Mouse (Mus musculus) mouse trophoblast stem cell (cell line): ENCODE data around the gene Fmc1.
"Not testable (repeated sequence)": the region's sequence is repeated elsewhere in the genome, so short reads cannot be mapped to it uniquely, and the experiment has no call there.

Source experiments
- in situ Hi-C, 2 experiments: fragments of 300-500 bp; cut with MseI, MboI; formaldehyde crosslinking; loops; 2 replicates in 1 of 2; 3 replicates in 1 of 2; pipeline ENCODE4 v1.15.1; 2025

Gene Fmc1

DNA sequence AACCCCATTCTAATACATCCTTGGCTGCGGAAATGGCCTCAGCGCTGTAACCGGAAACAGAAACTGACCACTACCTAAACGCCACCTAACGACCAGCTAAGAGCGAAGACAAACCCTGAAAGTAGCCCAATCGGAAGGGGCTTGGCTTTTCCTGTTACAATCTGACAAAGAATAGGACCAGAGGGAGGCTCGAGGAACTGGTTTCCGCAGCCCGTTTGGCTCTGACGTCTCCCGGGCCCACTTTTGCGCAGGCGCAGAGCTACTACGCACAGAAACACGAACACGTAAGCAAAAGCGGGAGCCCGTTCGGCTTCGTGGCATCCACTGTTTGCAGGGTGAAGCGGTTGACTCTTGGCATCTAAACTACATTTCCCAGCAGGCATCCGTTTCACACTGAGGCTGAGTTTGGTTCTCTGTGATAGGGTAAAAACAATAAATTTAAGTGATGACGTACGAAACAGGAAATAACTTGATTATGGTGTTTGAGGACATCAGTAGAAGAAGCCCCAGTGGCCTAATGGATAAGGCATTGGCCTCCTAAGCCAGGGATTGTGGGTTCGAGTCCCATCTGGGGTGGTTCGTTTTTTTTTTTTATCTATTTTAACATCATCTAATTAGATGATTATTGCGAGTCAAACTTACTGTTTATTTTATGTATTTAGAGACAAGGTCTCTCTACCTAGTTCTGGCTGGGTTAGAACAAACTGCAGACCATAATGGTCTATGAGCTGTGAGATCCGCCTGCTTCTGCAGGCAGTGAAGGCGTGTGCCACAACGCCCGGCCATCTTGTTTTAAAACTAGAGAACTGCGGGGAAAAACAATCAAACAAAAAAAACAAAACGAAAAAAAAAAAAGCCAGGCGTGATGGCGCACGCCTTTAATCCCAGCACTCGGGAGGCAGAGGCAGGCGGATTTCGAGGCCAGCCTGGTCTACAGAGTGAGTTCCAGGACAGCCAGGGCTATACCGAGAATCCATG is at the start of gene Fmc1:
Gene Fmc1 (plus strand): TSS at position 75 of the 978 bp plus-strand sequence.
- in situ Hi-C loops: no loop called here

DNA sequence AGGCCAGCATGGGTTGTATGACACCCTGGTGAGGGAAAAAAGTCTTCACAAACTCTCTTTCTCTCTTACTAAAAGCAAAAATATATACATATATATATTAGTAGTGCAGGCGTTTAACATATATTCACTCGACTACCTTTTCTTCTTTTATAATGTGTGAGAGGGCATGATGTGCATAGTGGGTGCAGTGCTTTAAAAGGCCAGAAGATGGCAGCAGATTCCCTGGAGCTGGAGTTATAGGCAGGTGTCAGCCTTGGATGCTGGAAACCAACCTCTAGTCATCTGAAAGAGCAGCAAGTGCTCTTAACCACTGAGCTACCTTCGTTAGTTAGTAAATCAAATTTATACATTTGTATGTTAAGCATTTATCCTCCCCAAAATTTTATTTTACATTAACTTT is 40.8 kb upstream of the Fmc1 start:
- in situ Hi-C loops: no loop called here

DNA sequence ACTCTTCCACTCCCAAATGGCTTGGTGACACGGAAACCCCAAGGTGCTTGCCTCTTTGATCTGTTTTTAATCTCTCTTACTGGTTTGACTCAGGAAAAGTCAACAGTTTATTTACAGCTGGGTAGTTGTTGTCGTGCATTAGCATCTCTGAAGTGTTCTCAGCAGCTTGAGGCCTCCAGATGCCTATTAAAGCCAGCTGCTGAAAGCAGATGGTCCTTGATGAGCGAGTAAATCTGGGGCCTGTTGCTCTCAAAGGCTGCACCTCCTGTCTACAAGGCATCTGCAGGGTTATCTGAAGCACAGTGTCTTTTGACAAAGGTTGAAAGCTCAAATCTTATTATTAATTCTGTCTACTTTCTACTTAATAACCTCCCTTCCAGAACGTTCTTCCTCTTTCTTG is 37.7 kb upstream of the Fmc1 start:
- in situ Hi-C loops: no loop called here

DNA sequence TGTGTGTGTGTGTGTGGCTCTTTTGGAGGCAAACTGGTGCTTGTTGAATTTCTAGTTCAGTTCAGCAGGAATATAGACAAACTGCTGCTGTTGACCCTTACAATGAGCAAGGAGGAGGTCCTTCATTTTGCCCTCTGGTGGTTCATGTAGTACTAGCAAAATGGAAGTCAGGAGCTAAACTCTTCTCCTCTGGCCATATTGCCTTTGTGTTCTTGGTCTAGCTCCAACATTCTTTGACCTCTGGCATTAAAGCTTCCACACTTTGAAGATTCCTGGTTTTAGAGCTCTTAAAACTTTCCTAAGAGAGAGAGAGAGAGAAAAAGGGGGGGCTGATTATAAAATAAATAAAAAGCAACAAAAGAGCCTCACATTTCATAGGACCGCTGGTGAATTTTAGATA is 21.2 kb upstream of the Fmc1 start:
- in situ Hi-C loops: no loop called here

DNA sequence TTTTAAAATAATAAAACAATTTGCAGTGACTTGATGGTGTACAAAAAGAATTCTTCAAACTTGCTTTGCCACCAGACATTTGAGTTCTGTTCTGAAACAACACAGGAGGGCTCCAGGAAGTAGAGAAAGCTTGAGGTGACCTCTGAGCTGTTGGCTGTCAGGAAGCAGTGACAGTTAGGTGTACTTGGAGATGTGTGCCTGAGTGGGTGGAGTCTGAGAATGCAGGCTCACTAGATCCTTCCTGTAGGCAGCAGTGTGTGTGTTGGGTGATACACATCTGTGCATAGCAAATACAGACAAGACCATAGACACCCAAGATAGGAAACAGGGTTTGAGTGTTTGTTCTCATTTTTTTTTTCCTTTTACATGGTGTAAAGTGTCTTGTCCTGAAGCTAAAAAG is 20.5 kb upstream of the Fmc1 start:
- in situ Hi-C loops: no loop called here

DNA sequence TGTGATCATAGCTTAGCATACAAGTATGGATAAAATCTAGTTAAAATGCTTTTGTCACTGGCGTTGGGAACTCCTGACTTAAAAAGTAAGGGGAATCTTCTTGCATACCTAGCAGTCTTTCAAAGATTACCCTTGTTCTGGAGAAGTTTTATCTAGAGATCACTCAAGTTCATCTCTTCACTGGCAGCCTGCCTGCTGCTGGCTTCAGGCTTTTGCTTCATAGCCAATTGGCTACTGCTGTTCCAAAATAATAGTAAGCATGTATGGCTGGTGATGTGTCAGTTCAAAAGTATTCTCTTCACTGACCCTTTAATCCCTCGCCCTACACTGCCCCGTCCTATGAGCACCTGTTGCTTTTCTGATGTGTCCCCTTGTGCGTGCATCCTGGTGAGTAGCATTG is 18.1 kb upstream of the Fmc1 start:
- in situ Hi-C loops: no loop called here

DNA sequence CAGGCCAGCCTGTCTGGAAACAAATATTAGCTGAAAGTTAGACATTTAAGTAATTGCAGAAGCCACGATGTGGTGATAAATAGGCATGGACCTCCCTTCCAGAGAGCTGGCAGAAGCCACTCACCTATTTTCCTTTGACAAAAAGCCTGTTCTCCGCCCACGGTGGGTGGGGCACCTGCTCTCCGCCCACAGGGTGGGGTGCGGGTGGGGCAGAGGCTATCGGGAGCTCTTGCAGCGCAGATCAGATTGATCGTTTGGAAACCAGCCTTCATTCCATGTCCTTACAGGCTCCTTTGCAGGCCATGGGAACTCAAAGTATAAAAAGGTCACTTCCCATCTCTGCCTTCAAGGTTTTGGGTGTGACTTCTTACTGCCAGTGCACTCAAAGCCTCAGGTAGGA is 9.5 kb upstream of the Fmc1 start:
- in situ Hi-C loops: no loop called here

DNA sequence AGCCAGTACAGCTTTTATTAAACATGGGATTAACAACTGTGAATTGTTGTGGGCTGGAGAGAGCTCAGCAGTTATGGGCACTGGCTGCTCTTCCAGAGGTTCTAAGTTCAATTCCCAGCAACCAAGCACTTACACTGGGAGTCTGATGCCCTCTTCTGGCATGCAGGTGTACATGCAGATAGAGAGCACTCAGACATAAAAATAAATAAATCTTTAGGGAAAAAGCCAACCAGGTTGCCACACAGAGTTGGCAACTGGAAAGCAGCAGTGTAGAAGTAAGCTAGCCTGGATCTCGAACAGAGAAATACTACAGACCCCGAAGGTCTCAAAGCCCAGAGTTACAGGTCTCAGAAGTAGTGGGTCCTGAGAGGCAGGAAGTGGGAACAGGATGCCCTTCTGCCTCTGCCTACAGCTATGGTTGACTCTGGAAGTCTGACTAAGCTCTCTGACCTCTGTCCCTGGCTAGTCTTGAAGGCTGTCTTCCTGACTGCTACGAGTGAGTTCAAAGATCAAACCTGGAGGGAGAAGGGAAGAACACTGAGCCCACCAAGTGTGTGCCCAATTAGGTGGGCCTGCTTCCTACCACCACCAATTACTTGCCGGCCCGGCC is 2.0 kb upstream of the Fmc1 start:
- in situ Hi-C loops: no loop called here

DNA sequence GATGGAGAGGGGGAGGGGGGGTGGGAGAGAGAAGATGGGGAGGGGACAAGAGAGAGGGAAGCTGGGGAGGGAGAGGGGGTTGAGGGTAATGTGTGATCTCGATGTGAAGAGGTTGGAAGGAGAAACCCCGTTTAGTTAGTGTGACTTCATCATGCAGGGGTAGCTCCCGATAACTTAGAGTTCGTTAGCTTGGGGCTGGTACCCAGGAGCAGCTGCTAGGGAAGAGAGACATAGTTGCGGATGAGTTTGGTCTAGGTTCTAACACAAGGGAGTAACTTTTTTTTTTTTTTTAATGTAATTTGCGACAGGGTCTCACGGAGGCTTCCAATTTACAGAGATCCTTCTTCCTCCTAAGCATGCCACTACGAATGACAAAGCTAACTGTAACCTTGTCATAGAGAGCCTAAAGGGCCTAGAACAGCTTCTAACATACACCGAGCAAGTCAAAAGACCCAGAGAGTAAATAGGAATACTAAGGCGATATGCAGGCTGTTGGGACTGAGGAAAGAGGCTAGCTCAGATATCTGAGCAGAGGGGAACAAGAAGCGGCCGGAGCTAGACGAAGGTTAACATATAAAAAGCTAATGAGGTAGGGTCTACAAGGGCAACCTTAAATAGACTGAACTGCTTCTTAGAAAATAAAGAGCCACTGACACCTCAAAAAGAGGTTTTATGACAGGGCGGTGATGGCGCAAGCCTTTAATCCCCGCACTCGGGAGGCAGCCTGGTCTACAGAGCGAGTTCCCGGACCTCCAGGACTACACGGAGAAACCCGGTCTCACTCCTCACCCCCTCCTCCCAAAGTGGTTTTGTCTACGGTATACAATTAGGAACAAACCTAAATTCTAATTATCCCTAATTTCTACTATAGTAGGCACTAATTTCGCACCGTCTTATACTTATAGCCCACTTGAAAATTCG is 542 bp upstream of the Fmc1 start:
- in situ Hi-C loops: no loop called here

DNA sequence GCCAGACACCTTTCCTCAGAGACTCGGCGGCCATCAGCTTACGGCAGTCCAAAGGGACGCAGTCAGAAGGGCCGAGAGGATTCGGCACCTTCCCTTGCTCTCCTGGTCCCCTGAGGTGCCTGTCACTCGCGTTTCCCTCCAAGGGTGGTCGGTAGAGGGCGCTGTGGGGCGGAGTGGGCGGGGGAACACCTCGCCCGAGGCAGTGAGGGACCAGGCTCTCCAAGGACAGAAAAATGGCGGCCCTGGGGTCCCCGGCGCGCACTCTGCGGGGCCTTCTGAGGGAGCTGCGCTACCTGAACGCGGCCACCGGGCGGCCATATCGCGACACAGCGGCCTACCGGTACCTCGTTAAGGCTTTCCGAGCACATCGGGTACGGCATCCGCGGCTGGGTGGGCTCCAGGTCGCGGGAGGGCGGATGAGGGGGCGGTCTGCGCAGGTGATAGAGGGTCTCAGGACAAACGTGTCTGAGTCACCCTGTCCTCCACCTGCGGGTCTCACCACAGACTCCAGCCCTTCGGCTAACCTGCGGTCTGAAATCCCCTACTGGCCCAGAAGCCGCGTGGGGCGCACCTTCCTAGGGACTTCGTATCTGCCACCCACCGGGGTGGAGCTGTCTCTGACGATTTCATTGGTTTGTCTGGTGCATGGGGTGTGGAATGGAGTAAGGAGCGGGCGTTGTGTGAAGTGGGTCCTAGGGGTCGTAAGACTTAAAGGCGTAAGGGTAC is 1.5 kb downstream of the Fmc1 start:
- in situ Hi-C loops: no loop called here

DNA sequence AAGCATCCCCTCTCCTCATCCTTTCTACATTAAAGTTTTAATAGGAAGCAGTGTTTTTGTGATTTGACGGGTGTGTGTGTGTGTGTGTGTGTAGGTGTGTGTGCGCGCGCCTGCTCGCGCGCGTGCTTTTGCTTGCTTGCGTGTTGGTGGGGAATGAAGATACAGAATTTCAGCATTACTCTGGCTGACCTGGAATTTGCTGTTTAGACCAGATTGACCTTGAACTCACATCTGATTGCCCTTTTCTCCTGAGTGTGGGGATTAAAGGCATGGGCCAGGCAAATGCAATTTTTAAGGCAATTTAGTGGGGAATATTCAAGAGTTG is 2.0 kb downstream of the Fmc1 start:
- in situ Hi-C loops: no loop called here

DNA sequence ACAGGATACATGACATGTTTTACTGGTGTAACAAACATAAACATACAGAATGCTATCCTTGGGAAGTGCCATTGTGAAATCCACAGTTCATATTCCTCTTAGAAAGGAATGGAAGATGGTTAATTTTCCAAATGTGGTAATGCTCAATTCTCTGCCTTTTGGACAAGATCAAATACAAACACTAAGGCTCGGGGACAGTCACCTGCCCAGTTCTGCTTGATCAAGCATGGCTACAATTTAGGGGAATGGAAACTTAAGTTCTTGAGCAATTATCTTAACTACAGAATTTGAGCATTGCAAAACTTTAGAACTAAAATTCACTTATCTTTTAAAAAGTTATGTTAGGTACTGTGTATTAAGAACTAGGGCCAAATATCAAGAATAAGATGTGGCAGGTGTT is 2.5 kb downstream of the Fmc1 start:
- in situ Hi-C loops: no loop called here

DNA sequence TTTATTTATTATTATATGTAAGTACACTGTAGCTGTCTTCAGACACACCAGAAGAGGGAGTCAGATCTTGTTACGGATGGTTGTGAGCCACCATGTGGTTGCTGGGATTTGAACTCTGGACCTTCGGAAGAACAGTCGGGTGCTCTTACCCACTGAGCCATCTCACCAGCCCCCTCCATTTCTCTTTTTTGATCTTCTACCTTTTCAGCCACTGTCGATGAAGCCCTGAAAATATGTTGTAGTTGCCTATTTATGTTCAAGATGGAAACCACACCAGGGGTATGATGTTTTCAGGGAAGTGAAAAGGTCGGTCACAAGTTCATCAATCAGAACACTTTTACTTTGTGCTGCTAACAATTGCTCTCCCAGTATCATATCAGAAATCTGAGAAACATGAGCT is 10.8 kb downstream of the Fmc1 start:
- in situ Hi-C loops: not testable (repeated sequence)

DNA sequence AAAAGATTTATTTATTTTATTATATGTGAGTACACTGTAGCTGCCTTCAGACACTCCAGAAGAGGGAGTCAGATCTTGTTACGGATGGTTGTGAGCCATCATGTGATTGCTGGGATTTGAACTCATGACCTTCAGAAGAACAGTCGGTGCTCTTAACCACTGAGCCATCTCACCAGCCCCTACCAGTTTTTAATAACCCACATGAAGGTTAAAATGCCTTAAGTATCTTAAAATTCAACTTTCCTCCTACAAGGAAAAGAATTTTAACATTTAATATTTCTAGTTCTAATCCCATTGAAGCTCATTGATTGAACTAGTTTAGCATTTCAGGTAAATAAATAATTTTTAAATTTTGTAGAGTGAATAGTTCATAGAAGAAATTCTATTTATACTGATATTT is 13.7 kb downstream of the Fmc1 start:
- in situ Hi-C loops: not testable (repeated sequence)

DNA sequence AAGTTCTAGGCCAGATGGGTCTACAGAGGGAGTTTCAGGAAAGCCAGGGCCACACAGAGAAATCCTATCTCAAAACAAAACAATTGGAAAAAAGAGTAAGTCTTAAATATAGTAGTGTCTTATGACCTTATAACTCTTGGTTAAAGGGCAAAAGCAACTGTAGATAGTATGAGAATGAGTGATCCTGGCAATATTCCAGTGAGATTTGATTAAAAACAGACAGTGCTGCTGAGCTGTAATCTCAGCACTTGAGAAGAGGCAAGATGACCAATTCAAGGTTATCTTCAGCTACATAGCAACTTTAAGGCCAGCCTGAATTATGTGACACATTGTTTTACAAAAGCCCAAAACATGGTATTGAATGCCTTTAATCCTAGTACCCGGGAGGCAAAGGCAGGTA is 14.4 kb downstream of the Fmc1 start:
- in situ Hi-C loops: no loop called here

DNA sequence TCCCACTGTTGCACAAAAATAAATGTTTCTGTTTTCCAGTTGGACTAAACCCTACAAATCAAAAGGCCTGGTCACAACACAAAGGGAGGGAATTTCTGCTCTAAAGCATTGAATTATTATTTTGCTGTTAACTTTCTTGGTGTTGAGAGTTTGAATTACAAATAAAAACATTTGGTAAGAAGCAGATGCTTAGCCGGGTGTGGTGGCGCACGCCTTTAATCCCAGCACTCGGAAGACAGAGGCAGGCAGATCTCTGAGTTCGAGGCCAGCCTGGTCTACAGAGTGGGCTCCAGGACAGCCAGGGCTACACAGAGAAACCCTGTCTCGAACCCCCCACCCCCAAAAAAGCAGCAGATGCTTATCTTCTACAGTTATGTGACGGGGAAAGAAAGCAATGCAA is 15.3 kb downstream of the Fmc1 start:
- in situ Hi-C loops: not testable (repeated sequence)

DNA sequence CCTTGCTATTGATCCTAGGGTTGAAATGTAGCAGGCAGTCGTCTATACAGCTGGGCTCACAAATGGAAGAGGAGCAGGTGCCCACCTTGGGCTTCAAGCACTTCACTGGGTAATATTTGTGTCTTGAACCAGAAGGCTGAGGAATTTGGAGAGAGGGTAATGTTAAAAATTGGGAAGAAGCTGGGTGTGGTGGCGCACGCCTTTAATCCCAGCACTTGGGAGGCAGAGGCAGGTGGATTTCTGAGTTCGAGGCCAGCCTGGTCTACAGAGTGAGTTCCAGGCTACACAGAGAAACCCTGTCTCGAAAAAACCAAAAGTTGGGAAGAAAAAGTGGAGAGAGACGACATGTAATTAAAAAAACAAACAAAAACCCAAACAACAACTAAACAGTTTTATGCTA is 16.5 kb downstream of the Fmc1 start:
- in situ Hi-C loops: not testable (repeated sequence)

DNA sequence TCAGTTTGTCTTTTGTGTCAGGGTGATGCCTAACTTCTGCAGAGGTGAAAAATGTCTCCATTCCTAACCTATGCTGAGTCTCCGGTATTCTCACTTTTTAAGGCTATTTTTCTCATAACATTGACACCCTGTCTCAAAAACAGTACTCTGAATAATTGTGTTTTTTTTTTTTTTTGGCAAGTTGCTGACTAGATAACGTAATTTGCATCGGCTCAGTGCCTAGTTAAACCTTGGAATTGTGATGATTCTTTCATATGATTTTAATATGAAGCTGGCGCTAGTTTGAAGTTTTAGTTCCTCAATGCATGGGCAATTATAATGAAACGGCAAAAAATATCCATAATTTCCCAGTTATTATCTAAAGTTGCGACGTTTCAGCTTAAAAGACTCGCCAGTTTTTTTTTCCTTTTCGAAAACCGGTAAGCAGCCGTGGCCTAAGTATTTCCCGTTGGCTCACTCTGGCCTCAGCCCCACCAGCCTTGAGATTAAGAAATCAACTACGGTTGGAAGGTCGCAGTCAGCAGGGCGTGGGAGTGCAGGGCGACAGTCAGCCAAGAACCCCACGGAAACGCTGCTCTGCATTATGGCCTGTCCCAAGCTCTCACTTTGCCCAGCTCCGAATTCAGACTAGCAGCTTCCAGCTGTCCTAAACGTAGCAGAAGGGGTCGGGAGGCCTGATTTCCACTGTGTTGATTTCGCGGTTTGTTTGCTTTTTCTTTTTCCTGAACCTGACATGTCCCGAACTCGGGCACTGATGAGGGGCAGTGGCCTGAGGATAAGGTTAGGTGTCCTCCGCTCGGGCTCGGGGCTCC is 17.2 kb downstream of the Fmc1 start:
- in situ Hi-C loops: no loop called here

DNA sequence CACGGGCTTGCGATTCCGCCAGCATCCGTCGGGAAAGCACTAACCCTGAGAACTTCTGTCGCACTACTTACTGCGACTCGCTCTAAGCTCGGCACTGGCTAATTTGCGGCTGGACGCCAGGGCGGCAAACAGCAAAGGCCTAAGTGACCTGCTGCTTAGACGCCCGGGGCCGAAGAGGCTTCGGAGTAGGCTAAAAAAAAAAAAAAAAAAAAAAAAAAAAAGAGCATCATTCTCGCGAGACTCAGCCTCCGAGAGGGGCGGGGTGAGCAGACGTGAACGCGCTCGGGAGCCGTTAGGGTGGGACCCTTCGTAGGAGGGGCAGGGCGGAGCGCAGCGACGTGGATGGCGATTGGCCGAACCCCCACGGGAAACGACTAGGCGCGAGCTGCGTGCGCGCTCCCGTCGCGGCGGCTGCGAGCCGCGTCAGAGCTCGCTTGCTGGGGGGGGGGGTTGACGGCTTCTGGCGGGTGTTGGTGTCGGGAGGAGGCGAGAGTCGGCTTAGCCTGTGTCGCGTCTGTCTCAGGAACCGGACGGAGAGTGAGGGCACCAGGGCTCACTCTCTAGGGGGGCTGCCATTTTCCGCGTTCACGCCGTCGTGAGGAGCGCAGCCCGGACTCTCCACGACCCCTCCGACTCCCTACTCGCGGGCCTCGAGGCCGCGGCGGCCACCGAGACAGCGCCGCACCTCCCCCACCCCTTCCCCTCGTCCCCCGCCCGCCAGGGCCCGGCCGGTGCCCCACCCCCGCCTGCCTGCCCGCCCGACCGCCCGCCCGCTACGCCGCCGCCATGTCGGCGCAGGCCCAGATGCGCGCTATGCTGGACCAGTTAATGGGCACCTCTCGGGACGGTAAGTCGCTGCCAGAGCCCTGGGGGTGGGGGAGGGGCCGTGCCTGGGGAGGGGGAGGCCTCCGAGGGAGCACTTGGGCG is 18.0 kb downstream of the Fmc1 start, which contains the start of gene Luc7l2:
Gene Luc7l2 (plus strand): TSS at position 273 of the 927 bp plus-strand sequence.
- in situ Hi-C loops: no loop called here
